Mouse (Mus musculus): Measurements from ENCODE around the gene Skap1. TPM values are rescaled to one million over a fixed set of nuclear protein-coding genes. Genes with fewer than 3 reads are reported as not detected.

Skap1 gene
- polyA plus RNA-seq, 1 experiment from 2014 or later: 0.35 TPM

GRCm38 (mm10) chr11:96619576-96619975, 155.2 kb downstream of the Skap1 start:
- H3K36me3 ChIP-seq (replicated peaks; ENCODE audit: insufficient read depth, low read length): no peaks in the 10 kb centered on the region
- H3K4me2 ChIP-seq (ENCODE audit: low read depth, low read length): no peak overlapping the region
- no peaks in the 10 kb centered on the region for H3K27me3 ChIP-seq (ENCODE audit: insufficient read depth, low read length)
- TF ChIP-seq CTCF (IDR thresholded peaks at IDR 0.05; ENCODE audit: low read depth) (no peak), EP300 (IDR thresholded peaks at IDR 0.05; ENCODE audit: low read depth) (no peak)
- no peak overlapping the region for H3K27ac ChIP-seq (ENCODE audit: low read depth)
- H3K9ac ChIP-seq (replicated peaks): no peak overlapping the region
- ATAC-seq: no peak
- H3K9me3 ChIP-seq (ENCODE audit: low read length): no peaks in the 10 kb centered on the region
- no peak overlapping the region for H3K4me3 ChIP-seq (ENCODE audit: low read depth, low read length)
- 49% methylated on average over 5 of the region's 5 CpGs for WGBS (ENCODE audit: insufficient replicate concordance)
- H3K4me1 ChIP-seq (ENCODE audit: insufficient read depth): no peaks in the 10 kb centered on the region
- DNase-seq: no peak

DNA sequence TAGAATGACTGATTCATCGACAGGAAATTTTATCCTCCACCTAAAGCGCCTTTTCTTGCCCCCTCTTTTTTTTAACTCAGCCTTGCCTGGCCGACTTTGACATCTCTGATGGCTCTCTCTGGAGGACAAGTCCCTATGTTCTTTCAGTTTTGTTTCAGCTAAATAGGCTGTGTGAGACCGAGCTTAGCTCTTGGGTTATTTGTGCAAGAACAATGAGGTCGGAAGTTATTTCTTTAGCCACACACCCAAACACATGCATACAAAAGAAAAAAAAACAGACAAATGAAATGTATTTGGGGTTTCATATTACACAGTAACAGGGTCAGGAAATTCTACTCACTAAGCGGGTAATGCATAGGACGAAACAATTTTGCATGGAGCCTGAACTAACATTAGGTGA, 155.6 kb downstream of the Skap1 start:
- no peak overlapping the region for H3K4me2 ChIP-seq (ENCODE audit: low read depth, low read length)
- 52% methylated on average over 7 of the region's 7 CpGs for whole genome bisulfite sequencing (ENCODE audit: insufficient replicate concordance)
- H3K4me1 ChIP-seq (ENCODE audit: insufficient read depth): no peaks in the 10 kb centered on the region
- H3K36me3 ChIP-seq (replicated peaks; ENCODE audit: insufficient read depth, low read length): no peaks in the 10 kb centered on the region
- no peaks in the 10 kb centered on the region for H3K9me3 ChIP-seq (ENCODE audit: low read length)
- H3K27ac ChIP-seq (ENCODE audit: low read depth): no peak overlapping the region
- no peaks in the 10 kb centered on the region for H3K27me3 ChIP-seq (ENCODE audit: insufficient read depth, low read length)
- H3K4me3 ChIP-seq (ENCODE audit: low read depth, low read length): no peak overlapping the region
- DNase-seq: no peak
- no peak for TF ChIP-seq CTCF (IDR thresholded peaks at IDR 0.05; ENCODE audit: low read depth)
- no peak for TF ChIP-seq EP300 (IDR thresholded peaks at IDR 0.05; ENCODE audit: low read depth)
- ATAC-seq: no peak
- H3K9ac ChIP-seq (replicated peaks): no peak overlapping the region

- Histone ChIP-seq H3K4me2 (ENCODE audit: low read depth, low read length) (no peak overlapping the region), H3K27me3 (ENCODE audit: insufficient read depth, low read length) (no peaks in the 10 kb centered on the region), H3K9me3 (ENCODE audit: low read length) (no peaks in the 10 kb centered on the region), H3K27ac (ENCODE audit: low read depth) (no peak overlapping the region), H3K4me3 (ENCODE audit: low read depth, low read length) (no peak overlapping the region), H3K36me3 (replicated peaks; ENCODE audit: insufficient read depth, low read length) (no peaks in the 10 kb centered on the region), H3K4me1 (ENCODE audit: insufficient read depth) (no peaks in the 10 kb centered on the region), H3K9ac (replicated peaks) (no peak overlapping the region)
- ATAC-seq (no peak), DNase-seq (no peak)
- 62% methylated on average over 11 of the region's 11 CpGs for WGBS (ENCODE audit: insufficient replicate concordance)
- TF ChIP-seq EP300 (IDR thresholded peaks at IDR 0.05; ENCODE audit: low read depth) (no peak), CTCF (IDR thresholded peaks at IDR 0.05; ENCODE audit: low read depth) (no peak)
Measured at GRCm38 (mm10) chr11:96620660-96621059, 156.3 kb downstream of the Skap1 start.

- no peaks in the 10 kb centered on the region for H3K4me1 ChIP-seq (ENCODE audit: insufficient read depth)
- no peak overlapping the region for H3K4me2 ChIP-seq (ENCODE audit: low read depth, low read length)
- WGBS (ENCODE audit: insufficient replicate concordance): 30% methylated on average over 4 of the region's 4 CpGs
- DNase-seq: peak; percentile 82
- TF ChIP-seq CTCF (IDR thresholded peaks at IDR 0.05; ENCODE audit: low read depth) (peak; percentile 89), EP300 (IDR thresholded peaks at IDR 0.05; ENCODE audit: low read depth) (no peak)
- H3K27me3 ChIP-seq (ENCODE audit: insufficient read depth, low read length): no peaks in the 10 kb centered on the region
- no peak overlapping the region for H3K9ac ChIP-seq (replicated peaks)
- no peaks in the 10 kb centered on the region for H3K9me3 ChIP-seq (ENCODE audit: low read length)
- H3K27ac ChIP-seq (ENCODE audit: low read depth): no peak overlapping the region
- H3K4me3 ChIP-seq (ENCODE audit: low read depth, low read length): no peak overlapping the region
- no peak for ATAC-seq
- no peaks in the 10 kb centered on the region for H3K36me3 ChIP-seq (replicated peaks; ENCODE audit: insufficient read depth, low read length)
Measured at GRCm38 (mm10) chr11:96621167-96621566, 156.8 kb downstream of the Skap1 start.

DNA sequence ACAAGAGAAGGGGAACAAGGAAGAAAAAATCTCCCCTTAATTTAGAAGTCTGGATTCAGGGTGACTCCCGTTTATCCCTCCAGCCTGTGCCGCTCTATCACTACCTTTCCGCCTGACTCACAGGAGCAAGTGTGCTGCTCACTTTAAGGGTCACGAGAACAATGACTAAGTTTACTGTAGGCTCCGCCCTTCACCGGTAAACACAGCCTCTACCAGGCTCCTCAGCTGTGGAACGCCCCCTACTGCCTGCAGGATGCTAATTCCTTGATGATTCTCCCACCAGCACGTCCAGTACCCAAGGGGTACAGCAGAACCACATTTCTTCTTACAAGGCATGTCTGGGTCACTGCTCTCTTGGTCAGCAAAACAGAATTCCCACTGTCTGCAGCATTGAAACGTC, 158.4 kb downstream of the Skap1 start:
- ATAC-seq (peak; percentile 67), DNase-seq (peak; percentile 61)
- TF ChIP-seq EP300 (IDR thresholded peaks at IDR 0.05; ENCODE audit: low read depth) (no peak), CTCF (IDR thresholded peaks at IDR 0.05; ENCODE audit: low read depth) (peak; percentile 61)
- no peaks in the 10 kb centered on the region for H3K36me3 ChIP-seq (replicated peaks; ENCODE audit: insufficient read depth, low read length)
- no peak overlapping the region for H3K9ac ChIP-seq (replicated peaks)
- no peaks in the 10 kb centered on the region for H3K27me3 ChIP-seq (ENCODE audit: insufficient read depth, low read length)
- H3K27ac ChIP-seq (ENCODE audit: low read depth): no peak overlapping the region
- H3K4me1 ChIP-seq (ENCODE audit: insufficient read depth): no peaks in the 10 kb centered on the region
- WGBS (ENCODE audit: insufficient replicate concordance): 8% methylated on average over 9 of the region's 9 CpGs
- H3K4me3 ChIP-seq (ENCODE audit: low read depth, low read length): no peak overlapping the region
- no peaks in the 10 kb centered on the region for H3K9me3 ChIP-seq (ENCODE audit: low read length)
- 0 out of 2 replicates have a peak overlapping the region, but pooled peaks have one; percentile 14 for H3K4me2 ChIP-seq (ENCODE audit: low read depth, low read length)

DNA sequence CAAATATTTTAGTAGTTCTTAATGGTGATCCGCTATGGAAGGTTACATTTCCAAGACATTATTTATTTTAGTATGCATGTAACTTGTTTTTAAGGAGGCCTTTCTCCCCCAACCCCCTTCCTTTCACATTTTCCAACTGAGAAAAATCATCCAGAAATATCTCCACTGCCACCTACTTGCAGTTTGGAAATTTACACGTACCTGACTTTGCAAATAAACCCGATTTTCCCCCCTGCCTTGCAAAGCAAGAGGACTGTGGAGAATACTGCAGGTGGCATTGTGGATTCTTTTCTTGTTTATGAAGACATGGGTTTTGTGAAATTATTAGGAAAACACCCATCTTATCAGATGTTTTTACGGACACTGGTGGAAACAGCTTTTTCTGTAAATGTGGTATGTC, 160.0 kb downstream of the Skap1 start:
- Histone ChIP-seq H3K9me3 (ENCODE audit: low read length) (no peaks in the 10 kb centered on the region), H3K4me1 (ENCODE audit: insufficient read depth) (no peaks in the 10 kb centered on the region), H3K4me3 (ENCODE audit: low read depth, low read length) (no peak overlapping the region), H3K9ac (replicated peaks) (no peak overlapping the region), H3K4me2 (ENCODE audit: low read depth, low read length) (no peak overlapping the region), H3K27ac (ENCODE audit: low read depth) (no peak overlapping the region), H3K27me3 (ENCODE audit: insufficient read depth, low read length) (no peaks in the 10 kb centered on the region), H3K36me3 (replicated peaks; ENCODE audit: insufficient read depth, low read length) (no peaks in the 10 kb centered on the region)
- no peak for TF ChIP-seq CTCF (IDR thresholded peaks at IDR 0.05; ENCODE audit: low read depth)
- no peak for TF ChIP-seq EP300 (IDR thresholded peaks at IDR 0.05; ENCODE audit: low read depth)
- WGBS (ENCODE audit: insufficient replicate concordance): 41% methylated on average over 4 of the region's 4 CpGs
- DNase-seq: no peak
- ATAC-seq: no peak

DNA sequence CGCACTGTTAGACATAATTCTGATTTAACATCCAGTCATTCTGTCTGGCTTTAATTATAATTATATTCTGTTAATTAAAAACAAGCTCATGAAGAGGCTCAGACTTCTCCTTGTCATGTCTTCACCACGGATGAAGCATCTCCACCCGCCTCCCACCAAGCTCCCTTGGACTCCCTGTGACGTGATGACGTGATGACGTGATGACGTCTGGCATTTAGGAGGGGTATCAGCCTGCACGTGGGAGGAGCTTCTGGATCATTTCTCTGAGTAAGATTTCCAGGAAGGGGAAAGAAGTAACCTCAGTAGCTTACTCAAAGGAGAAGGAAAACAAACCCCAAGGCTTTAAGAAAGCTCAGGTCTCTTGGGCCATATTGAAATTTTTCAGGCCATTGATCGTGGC, 165.4 kb downstream of the Skap1 start:
- Histone ChIP-seq H3K9me3 (ENCODE audit: low read length) (no peaks in the 10 kb centered on the region), H3K9ac (replicated peaks) (no peak overlapping the region), H3K36me3 (replicated peaks; ENCODE audit: insufficient read depth, low read length) (no peaks in the 10 kb centered on the region), H3K4me1 (ENCODE audit: insufficient read depth) (no peaks in the 10 kb centered on the region), H3K4me3 (ENCODE audit: low read depth, low read length) (no peak overlapping the region), H3K27me3 (ENCODE audit: insufficient read depth, low read length) (no peaks in the 10 kb centered on the region), H3K4me2 (ENCODE audit: low read depth, low read length) (no peak overlapping the region), H3K27ac (ENCODE audit: low read depth) (no peak overlapping the region)
- DNase-seq (no peak), ATAC-seq (no peak)
- WGBS (ENCODE audit: insufficient replicate concordance): 59% methylated on average over 9 of the region's 9 CpGs
- TF ChIP-seq EP300 (IDR thresholded peaks at IDR 0.05; ENCODE audit: low read depth) (no peak), CTCF (IDR thresholded peaks at IDR 0.05; ENCODE audit: low read depth) (no peak)

All from liver, postnatal 0 days (tissue).